Mouse (Mus musculus) forebrain, embryonic 14.5 days (tissue): ENCODE results near the gene Slpi. TPM values are rescaled to one million over a fixed set of nuclear protein-coding genes. Genes with fewer than 3 reads are reported as not detected.
A peak's percentile ranks its signal among the peaks of the same experiment; 100 is the strongest.

ENCODE experiments used
- ATAC-seq: fragments of 200-750 bp; cut with Nextera tagmentation; 2 replicates; pipeline ENCODE4 v1.8.0; 2017; ENCODE audit warnings: mild to moderate bottlenecking, moderate library complexity
- DNase-seq: peaks from one replicate; pipeline ENCODE4 v3.0.0-alpha.2; 2015; ENCODE audit warnings: low spot score
- H3K27ac ChIP-seq: fragments of 300-500 bp; sonication (generic); 2 replicates; pipeline ENCODE4 v1.5.1; 2014; ENCODE audit warnings: low read depth, mild to moderate bottlenecking, control low read depth, low read length, moderate library complexity
- H3K27me3 ChIP-seq: fragments of 300-500 bp; sonication (generic); replicated peaks from 2 replicates; pipeline ENCODE4 v1.6.1; 2014; ENCODE audit warnings: low read length, control low read depth, mixed read lengths; ENCODE audit not compliant: control insufficient read depth, insufficient read depth
- H3K36me3 ChIP-seq: fragments of 300-500 bp; sonication (generic); 2 replicates; pipeline ENCODE4 v1.6.1; 2014; ENCODE audit warnings: low read length, control low read depth; ENCODE audit not compliant: control insufficient read depth, insufficient read depth
- H3K4me1 ChIP-seq: fragments of 300-500 bp; sonication (generic); 2 replicates; pipeline ENCODE4 v1.6.1; 2014; ENCODE audit warnings: antibody characterized with exemption, low read length, control low read depth; ENCODE audit not compliant: control insufficient read depth, insufficient read depth
- H3K4me2 ChIP-seq: fragments of 300-500 bp; sonication (generic); 2 replicates; pipeline ENCODE4 v1.6.1; 2014; ENCODE audit warnings: mild to moderate bottlenecking, control low read depth, low read length
- H3K4me3 ChIP-seq: fragments of 300-500 bp; sonication (generic); 2 replicates; pipeline ENCODE4 v1.5.1; 2014; ENCODE audit warnings: low read depth, low read length, control low read depth
- H3K9ac ChIP-seq: fragments of 300-500 bp; sonication (generic); 2 replicates; pipeline ENCODE4 v1.6.1; 2014; ENCODE audit warnings: mild to moderate bottlenecking, low read length, control low read depth, moderate library complexity
- H3K9me3 ChIP-seq: fragments of 300-500 bp; sonication (generic); replicated peaks from 2 replicates; pipeline ENCODE4 v1.6.1; 2016; ENCODE audit warnings: low read length, control low read depth, mixed read lengths; ENCODE audit not compliant: control insufficient read depth
- WGBS: fragments of 180-500 bp; shearing (Covaris S2); extraction: QIAGEN DNeasy Blood & Tissue Kit; methylation state at CpG from one replicate; pipeline ENCODE4 v1.1.7; 2014; 5-methylcytosine and 5-hydroxymethylcytosine counted together
- polyA plus RNA-seq: library from polyadenylated mRNA; unstranded; fragments of >200 nt; fragmentation: Nextera tagmentation; extraction: Ambion mirVana; gene quantifications from 2 replicates; pipeline ENCODE4 v1.2.1, GENCODE M21; 2014

Gene Slpi
- polyA plus RNA-seq, 1 experiment from 2014 or later = not detected

DNA sequence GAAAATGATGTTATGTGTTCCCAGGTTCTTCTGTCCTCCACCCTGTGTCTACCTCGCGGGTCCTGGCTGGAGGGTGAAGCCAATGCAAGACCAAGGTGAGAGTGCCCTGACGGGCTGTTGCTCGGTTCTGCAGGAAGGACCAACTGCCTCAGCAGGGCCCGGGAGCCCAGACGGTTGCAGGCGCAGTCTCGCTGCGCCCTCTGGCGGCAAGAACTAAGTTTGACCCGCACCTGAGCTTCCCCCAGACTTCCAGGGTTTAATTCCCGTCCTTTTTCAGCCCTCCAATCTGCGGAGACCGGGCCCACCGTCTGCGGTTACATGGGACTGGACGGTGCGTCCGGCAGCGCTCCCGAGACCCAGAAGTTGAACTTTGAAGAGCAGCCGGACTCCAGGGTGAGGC is 18.8 kb upstream of the Slpi start:
- DNase-seq = peak; percentile 80
- Histone ChIP-seq H3K4me2 (no peak overlapping the region), H3K9me3 (no peaks in the 10 kb centered on the region), H3K27me3 (peaks cover 69% of the 10 kb centered on the region), H3K4me3 (no peak overlapping the region), H3K27ac (no peak overlapping the region), H3K9ac (no peak overlapping the region), H3K4me1 (no peaks in the 10 kb centered on the region), H3K36me3 (no peaks in the 10 kb centered on the region)
- peak; percentile 57; the same call in 1 of the 2 replicates for ATAC-seq
- WGBS = 1% methylated on average over 22 of the region's 22 CpGs

DNA sequence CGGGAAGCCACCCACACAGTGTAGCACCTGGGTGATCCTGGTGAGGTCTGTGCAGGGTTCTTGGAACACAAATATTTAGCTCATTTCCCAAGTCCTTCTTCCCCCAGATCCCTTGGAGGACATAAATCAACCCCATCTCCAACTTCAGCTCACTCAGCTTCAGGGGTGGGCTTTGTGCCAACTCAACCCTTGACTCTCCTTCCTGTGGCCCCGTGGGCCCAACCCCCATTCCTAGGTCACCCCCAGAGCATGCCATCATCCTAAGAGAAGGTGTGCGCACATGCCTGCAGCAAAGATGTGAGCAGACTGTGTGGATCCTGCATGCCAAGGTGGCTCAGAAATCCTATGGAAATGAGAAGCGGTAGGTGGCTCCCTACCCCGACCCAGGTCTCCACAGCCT is 16.6 kb upstream of the Slpi start:
- Histone ChIP-seq H3K36me3 (no peaks in the 10 kb centered on the region), H3K9ac (no peak overlapping the region), H3K4me3 (no peak overlapping the region), H3K27me3 (peaks cover 89% of the 10 kb centered on the region), H3K4me2 (no peak overlapping the region), H3K4me1 (no peaks in the 10 kb centered on the region), H3K9me3 (no peaks in the 10 kb centered on the region), H3K27ac (no peak overlapping the region)
- DNase-seq (no peak), ATAC-seq (no peak)
- 42% methylated on average over 5 of the region's 5 CpGs for WGBS

DNA sequence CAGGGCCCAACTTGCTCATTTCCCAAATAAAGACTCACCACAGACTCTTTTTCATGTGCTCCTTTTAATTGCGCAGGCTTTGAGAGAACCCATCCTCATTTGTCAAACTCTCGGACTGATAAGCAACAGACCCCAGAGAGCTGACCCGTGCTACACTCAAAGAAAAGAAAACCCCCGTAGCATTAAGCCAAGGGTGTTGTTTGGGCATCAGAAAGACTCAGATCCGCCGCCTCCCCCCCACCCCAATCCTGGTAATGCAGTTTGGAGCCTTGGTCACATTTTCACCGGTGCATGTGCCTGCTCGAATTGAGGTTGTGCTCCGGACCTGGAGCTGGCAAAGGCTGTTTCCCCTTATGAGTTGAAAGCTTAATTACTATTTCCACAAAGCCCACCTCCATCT is 16.2 kb upstream of the Slpi start, which contains the start of gene Matn4:
TSS of gene Matn4 (minus strand) at position 101 of the 400 bp plus-strand sequence.
- peaks cover 90% of the 10 kb centered on the region for H3K27me3 ChIP-seq
- no peak within 1 kb of the TSS for H3K9ac ChIP-seq

DNA sequence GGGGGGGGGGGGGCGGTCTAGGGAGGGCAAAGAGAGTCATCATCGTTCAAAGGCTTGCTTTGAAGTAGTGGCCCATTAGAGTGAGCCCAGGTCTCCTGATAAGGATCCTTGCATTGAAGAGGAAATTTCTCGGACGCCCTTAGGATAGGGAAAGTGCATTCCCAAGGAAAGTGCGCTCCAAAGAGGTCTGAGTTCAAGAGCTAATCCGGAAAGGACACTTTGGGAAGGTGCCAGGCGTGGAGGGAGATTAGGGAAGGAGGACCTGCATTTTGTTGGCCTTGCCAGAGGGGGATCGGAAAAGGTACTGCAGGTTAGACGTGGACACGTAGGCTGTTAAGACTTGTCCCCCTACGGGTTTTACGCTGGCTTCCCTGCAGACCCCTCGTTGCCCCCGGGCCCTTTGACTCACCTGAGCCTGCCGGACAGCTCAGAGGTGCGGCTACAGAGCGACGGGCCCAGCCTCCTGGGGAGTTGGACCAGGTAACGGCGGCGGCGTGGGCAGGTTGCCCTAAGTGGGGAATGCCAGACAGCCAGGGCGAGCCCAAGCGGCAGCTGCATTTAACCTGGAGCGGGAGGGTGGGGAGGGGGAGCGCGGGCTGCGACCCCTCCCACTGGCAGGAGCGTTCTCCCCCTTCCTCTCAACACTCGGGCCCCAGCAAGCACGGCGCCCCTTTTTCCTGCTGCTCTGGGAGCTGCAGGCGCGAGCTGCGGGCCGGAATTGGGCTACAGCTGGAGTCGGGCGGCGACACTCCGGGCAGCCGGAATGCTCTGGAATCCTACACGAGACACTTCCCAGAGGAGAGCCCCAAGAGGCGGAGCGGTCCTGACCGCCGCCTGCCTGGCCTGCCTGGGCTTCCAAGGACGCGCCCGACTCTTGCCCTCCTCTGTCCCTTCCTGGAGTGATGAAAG is 15.4 kb upstream of the Slpi start:
- 1% methylated on average over 43 of the region's 49 CpGs for WGBS

More for the DNA sequence above, 16.2 kb upstream of the Slpi start, which contains the start of gene Matn4:
- H3K36me3 ChIP-seq = no peaks in the 10 kb centered on the region
- H3K4me1 ChIP-seq = no peaks in the 10 kb centered on the region
- no peak for ATAC-seq
- no peak within 1 kb of the TSS for H3K27ac ChIP-seq
- WGBS = 3% methylated on average over 9 of the region's 9 CpGs
- H3K4me3 ChIP-seq = peak within 1 kb of the TSS; percentile 13; the same call in 1 of the 2 replicates
- no peak for DNase-seq
- H3K4me2 ChIP-seq = peak within 1 kb of the TSS; percentile 40
- no peaks in the 10 kb centered on the region for H3K9me3 ChIP-seq

DNA sequence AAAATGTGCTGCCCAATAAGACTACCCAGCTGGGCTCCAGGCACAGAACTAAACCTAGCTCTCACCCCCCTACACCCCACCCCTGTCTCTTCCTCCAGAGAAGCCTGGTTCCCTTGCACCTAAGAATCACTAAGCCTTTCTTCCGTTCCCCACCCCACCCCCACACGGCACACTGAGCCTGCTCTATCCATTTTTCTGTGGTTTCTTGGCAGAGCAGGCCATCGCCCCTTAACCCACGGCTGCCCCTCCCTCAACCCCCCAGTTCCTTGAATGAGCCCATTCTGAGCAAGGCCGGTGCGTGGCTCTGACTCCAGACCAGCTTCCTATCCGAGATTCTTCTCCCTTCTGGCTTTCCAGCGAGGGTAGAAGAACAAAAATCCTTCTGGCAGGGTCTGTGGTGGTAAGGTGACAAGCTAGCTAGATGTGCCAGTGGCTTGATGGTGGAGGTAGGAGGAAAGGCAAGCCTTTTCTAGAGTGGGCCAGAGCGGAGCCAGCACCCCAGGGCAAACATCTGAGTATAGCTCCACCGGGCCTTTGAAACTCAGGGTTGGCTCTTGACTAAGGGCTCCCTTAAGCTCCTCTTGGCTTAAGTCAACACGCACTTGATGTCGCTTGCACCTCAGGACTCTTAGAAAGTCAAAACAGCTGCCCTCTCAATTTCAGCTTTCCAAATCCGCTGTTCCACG is 14.6 kb upstream of the Slpi start:
- no peaks in the 10 kb centered on the region for H3K36me3 ChIP-seq
- DNase-seq (no peak), ATAC-seq (no peak)
- H3K4me3 ChIP-seq = no peak overlapping the region
- H3K4me2 ChIP-seq = no peak overlapping the region
- no peaks in the 10 kb centered on the region for H3K4me1 ChIP-seq
- no peaks in the 10 kb centered on the region for H3K9me3 ChIP-seq
- no peak overlapping the region for H3K9ac ChIP-seq
- 8% methylated on average over 14 of the region's 14 CpGs for WGBS
- peaks cover 91% of the 10 kb centered on the region for H3K27me3 ChIP-seq
- H3K27ac ChIP-seq = no peak overlapping the region

More for the DNA sequence above, 15.4 kb upstream of the Slpi start:
- Histone ChIP-seq H3K9me3 (no peaks in the 10 kb centered on the region), H3K4me2 (peak overlapping the region; percentile 40), H3K36me3 (no peaks in the 10 kb centered on the region), H3K9ac (no peak overlapping the region), H3K4me3 (peak overlapping the region; percentile 13; the same call in 1 of the 2 replicates), H3K4me1 (no peaks in the 10 kb centered on the region), H3K27me3 (peaks cover 92% of the 10 kb centered on the region), H3K27ac (no peak overlapping the region)
- DNase-seq (no peak), ATAC-seq (no peak)

DNA sequence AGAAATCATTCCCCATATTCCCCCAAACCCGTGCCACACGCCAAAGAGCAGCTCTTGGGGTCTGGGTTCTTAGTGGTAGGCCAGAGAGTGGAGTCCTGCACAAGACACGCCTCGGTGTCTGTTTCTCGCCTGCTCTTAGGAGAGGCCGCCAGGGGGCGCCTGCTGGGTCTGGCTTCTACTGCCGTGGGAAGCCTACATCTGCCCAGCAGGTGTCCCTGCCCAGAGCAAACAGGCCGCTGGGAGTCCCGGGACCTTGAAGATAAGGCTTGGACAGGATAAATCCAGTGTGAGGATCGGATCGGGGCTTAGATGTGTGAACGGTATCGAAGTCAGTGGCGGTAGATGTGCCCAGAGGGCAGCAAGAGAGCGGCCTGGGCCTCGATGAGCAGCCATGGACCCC is 14.0 kb upstream of the Slpi start, which contains the start of gene Rbpjl:
TSS of gene Rbpjl (plus strand) at position 236 of the 400 bp plus-strand sequence.
- Histone ChIP-seq H3K4me1 (no peaks in the 10 kb centered on the region), H3K4me2 (no peak within 1 kb of the TSS), H3K9me3 (no peaks in the 10 kb centered on the region), H3K9ac (no peak within 1 kb of the TSS), H3K27ac (no peak within 1 kb of the TSS), H3K36me3 (no peaks in the 10 kb centered on the region), H3K27me3 (peaks cover 85% of the 10 kb centered on the region), H3K4me3 (no peak within 1 kb of the TSS)
- ATAC-seq (peak; percentile 32; the same call in 1 of the 2 replicates), DNase-seq (peak; percentile 68)
- 5% methylated on average over 17 of the region's 17 CpGs for WGBS

DNA sequence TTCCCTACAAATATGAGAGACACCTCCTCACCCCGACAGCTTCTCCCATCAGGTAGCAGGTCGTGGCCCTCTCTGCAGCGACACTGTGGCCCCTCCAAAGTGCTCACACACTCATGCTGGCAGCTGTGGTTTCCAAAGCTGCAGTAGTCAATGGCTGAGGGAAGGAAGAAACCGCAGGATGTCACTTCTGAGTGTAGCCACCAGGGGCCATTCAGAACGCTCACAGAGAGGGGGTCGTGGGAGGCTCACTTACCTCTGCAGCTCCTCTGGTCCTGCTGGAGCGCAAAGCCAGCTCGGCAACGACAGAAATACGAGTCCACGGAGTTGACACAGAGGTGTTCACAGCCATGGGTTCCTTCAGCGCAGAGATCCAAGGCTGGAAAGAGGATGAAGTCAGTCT is 8.0 kb upstream of the Slpi start:
- Histone ChIP-seq H3K4me2 (no peak overlapping the region), H3K4me3 (no peak overlapping the region), H3K36me3 (no peaks in the 10 kb centered on the region), H3K9ac (no peak overlapping the region), H3K27ac (no peak overlapping the region), H3K4me1 (no peaks in the 10 kb centered on the region), H3K27me3 (peaks cover 35% of the 10 kb centered on the region), H3K9me3 (no peaks in the 10 kb centered on the region)
- no peak for ATAC-seq
- WGBS = 78% methylated on average over 12 of the region's 12 CpGs
- DNase-seq = no peak

DNA sequence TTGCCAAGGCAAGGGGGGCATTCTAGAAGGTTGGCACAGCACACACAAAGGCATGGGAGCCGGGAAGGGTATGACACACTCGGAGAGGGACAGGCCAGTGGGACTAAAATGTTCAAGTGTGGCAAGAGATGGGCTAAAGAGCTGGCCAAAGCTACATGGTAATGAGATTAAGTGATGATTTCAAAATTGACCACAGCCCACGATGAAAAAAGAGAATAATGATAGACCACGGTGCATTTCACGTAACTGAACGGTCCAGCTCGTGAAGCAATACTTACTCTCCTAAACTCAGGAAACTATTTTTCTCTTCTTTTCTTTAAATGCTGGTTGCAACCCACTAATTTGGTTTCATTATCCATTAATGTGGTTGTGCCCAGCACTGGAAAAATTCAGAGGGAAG is 7.2 kb upstream of the Slpi start:
- 90% methylated on average over 7 of the region's 7 CpGs for WGBS
- Histone ChIP-seq H3K9ac (no peak overlapping the region), H3K27me3 (peaks cover 27% of the 10 kb centered on the region), H3K4me3 (no peak overlapping the region), H3K27ac (no peak overlapping the region), H3K4me2 (no peak overlapping the region), H3K4me1 (no peaks in the 10 kb centered on the region), H3K36me3 (no peaks in the 10 kb centered on the region), H3K9me3 (no peaks in the 10 kb centered on the region)
- DNase-seq (no peak), ATAC-seq (no peak)
